Mouse (Mus musculus): ENCODE results near the gene Pdcd2l.

- TF ChIP-seq POLR2A (IDR thresholded peaks at IDR 0.05; ENCODE audit: control insufficient read depth, low read depth, low read length) (no peak), CTCF (IDR thresholded peaks at IDR 0.05; ENCODE audit: control insufficient read depth, insufficient read depth, insufficient replicate concordance, low read depth, low read length) (no peak)
These were observed 7.0 kb downstream of the Pdcd2l start for GRCm38 (mm10) chr7:34189376-34189989.
